Mouse (Mus musculus): ENCODE measurements around the gene Krtap2-4.
"Not testable (repeated sequence)": the region's sequence is repeated elsewhere in the genome, so short reads cannot be mapped to it uniquely, and the experiment has no call there.

Gene Krtap2-4

GRCm38 (mm10) chr11:99614796-99615363 lies at the start of gene Krtap2-4:
Gene Krtap2-4 (minus strand): TSS chr11:99614846.
- DNase-seq (ENCODE audit: low read depth, low spot score) = no peak

GRCm38 (mm10) chr11:99662802-99663201 lies 48.2 kb upstream of the Krtap2-4 start:
- no peak for DNase-seq (ENCODE audit: low read depth, low spot score)

- no peak for DNase-seq (ENCODE audit: low read depth, low spot score)
Measured at GRCm38 (mm10) chr11:99659256-99659655, 44.6 kb upstream of the Krtap2-4 start.

GRCm38 (mm10) chr11:99658467-99659010 lies 43.9 kb upstream of the Krtap2-4 start, which contains the start of gene Gm11563:
Gene Gm11563 (minus strand): TSS chr11:99658960.
- not testable (repeated sequence) for DNase-seq (ENCODE audit: low read depth, low spot score)

GRCm38 (mm10) chr11:99657051-99657450 lies 42.4 kb upstream of the Krtap2-4 start:
- DNase-seq (ENCODE audit: low read depth, low spot score) = no peak

- DNase-seq (ENCODE audit: low read depth, low spot score) = no peak
Measured at GRCm38 (mm10) chr11:99650136-99650535, 35.5 kb upstream of the Krtap2-4 start, which contains the start of gene Gm11555. Gene Gm11555 (minus strand): TSS chr11:99650236.

GRCm38 (mm10) chr11:99646444-99646843 lies 31.8 kb upstream of the Krtap2-4 start:
- DNase-seq (ENCODE audit: low read depth, low spot score) = no peak

- no peak for DNase-seq (ENCODE audit: low read depth, low spot score)
Measured at GRCm38 (mm10) chr11:99644351-99644750, 29.7 kb upstream of the Krtap2-4 start.

GRCm38 (mm10) chr11:99643635-99644139 lies 29.0 kb upstream of the Krtap2-4 start, which contains the start of gene Krtap4-7:
Gene Krtap4-7 (minus strand): TSS chr11:99644089.
- not testable (repeated sequence) for DNase-seq (ENCODE audit: low read depth, low spot score)

- DNase-seq (ENCODE audit: low read depth, low spot score) = no peak
Measured at GRCm38 (mm10) chr11:99640926-99641325, 26.3 kb upstream of the Krtap2-4 start.

GRCm38 (mm10) chr11:99637086-99637485 lies 22.4 kb upstream of the Krtap2-4 start:
- no peak for DNase-seq (ENCODE audit: low read depth, low spot score)

- no peak for DNase-seq (ENCODE audit: low read depth, low spot score)
Measured at GRCm38 (mm10) chr11:99634653-99635134, 20.0 kb upstream of the Krtap2-4 start, which contains the start of gene Krtap4-2. Gene Krtap4-2 (minus strand): TSS chr11:99635084.

- no peak for DNase-seq (ENCODE audit: low read depth, low spot score)
Measured at GRCm38 (mm10) chr11:99633293-99633692, 18.6 kb upstream of the Krtap2-4 start.

GRCm38 (mm10) chr11:99630890-99631289 lies 16.2 kb upstream of the Krtap2-4 start:
- no peak for DNase-seq (ENCODE audit: low read depth, low spot score)

GRCm38 (mm10) chr11:99628138-99628537 lies 13.5 kb upstream of the Krtap2-4 start, which contains the start of gene Krtap4-1:
Gene Krtap4-1 (minus strand): TSS chr11:99628238.
- no peak for DNase-seq (ENCODE audit: low read depth, low spot score)

- DNase-seq (ENCODE audit: low read depth, low spot score) = no peak
Measured at GRCm38 (mm10) chr11:99620335-99620734, 5.7 kb upstream of the Krtap2-4 start, which contains the start of gene Gm11562. Gene Gm11562 (minus strand): TSS chr11:99620435.

- DNase-seq (ENCODE audit: low read depth, low spot score) = not testable (repeated sequence)
Measured at GRCm38 (mm10) chr11:99610089-99610488, 4.6 kb downstream of the Krtap2-4 start, which contains the start of gene Gm11937. Gene Gm11937 (minus strand): TSS chr11:99610189.

- no peak for DNase-seq (ENCODE audit: low read depth, low spot score)
Measured at GRCm38 (mm10) chr11:99609126-99609525, 5.5 kb downstream of the Krtap2-4 start.

- DNase-seq (ENCODE audit: low read depth, low spot score) = not testable (repeated sequence)
Measured at GRCm38 (mm10) chr11:99603208-99603607, 11.4 kb downstream of the Krtap2-4 start, which contains the start of gene Gm11938. Gene Gm11938 (minus strand): TSS chr11:99603308.

- DNase-seq (ENCODE audit: low read depth, low spot score) = not testable (repeated sequence)
Measured at GRCm38 (mm10) chr11:99597742-99598141, 16.9 kb downstream of the Krtap2-4 start, which contains the start of gene Krtap9-3. Gene Krtap9-3 (minus strand): TSS chr11:99598105.

GRCm38 (mm10) chr11:99590981-99591380 lies 23.7 kb downstream of the Krtap2-4 start, which contains the start of gene Krtap1-3:
Gene Krtap1-3 (minus strand): TSS chr11:99591339.
- DNase-seq (ENCODE audit: low read depth, low spot score) = no peak

- DNase-seq (ENCODE audit: low read depth, low spot score) = no peak
Measured at GRCm38 (mm10) chr11:99585096-99585495, 29.6 kb downstream of the Krtap2-4 start.
